Mouse (Mus musculus): ENCODE measurements at regions not wholly inside any gene's neighbourhood (a gene's known extent, or its start where the extent isn't known, plus 50 kb on each side); places are given as distances from the start of the nearest gene placed in this dataset.
A peak's percentile ranks its signal among the peaks of the same experiment; 100 is the strongest.

DNA sequence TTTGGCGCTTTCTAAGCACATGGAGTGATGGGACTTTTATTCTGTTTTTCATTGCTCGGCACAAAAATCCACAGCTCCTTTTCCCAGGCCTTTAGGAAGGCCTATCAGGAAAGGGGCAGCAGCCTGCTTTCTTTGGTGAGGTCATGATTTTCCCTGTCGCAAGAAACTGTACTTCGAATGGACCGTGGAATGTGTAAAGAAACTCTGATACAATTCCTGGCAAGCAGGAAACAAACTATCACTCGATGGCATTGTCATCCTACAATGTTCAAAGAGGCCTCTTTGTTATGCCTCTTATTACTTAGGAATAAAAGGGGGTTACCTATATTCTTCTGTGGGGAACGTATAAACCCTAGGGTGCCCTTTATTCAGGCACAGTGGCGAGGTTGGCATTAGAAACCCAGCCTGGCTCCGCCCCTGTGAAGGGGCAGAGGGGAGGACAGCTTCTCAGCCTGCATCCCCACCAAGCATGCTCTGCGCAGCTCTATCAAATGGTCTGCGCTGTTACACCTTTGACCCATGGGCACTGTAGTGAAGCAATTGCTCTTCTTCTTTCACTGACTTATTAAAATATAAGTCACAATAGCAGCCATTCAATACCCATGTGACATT is 246.5 kb downstream of the Irs2 start:
- Histone ChIP-seq H3K27me3 (ENCODE audit: poor library complexity, severe bottlenecking) (peaks cover 16% of the 10 kb centered on the region; the same call in 1 of the 2 replicates), H3K4me3 (peak overlapping the region; percentile 35; the same call in 1 of the 2 replicates), H3K27ac (peak overlapping the region; percentile 95), H3K4me1 (peaks cover 44% of the 10 kb centered on the region), H3K36me3 (replicated peaks) (no peaks in the 10 kb centered on the region), H3K9me3 (no peaks in the 10 kb centered on the region)
- 38% methylated on average over 11 of the region's 11 CpGs for WGBS
- DNase-seq (ENCODE audit: extremely low spot score, low spot score): no peak

DNA sequence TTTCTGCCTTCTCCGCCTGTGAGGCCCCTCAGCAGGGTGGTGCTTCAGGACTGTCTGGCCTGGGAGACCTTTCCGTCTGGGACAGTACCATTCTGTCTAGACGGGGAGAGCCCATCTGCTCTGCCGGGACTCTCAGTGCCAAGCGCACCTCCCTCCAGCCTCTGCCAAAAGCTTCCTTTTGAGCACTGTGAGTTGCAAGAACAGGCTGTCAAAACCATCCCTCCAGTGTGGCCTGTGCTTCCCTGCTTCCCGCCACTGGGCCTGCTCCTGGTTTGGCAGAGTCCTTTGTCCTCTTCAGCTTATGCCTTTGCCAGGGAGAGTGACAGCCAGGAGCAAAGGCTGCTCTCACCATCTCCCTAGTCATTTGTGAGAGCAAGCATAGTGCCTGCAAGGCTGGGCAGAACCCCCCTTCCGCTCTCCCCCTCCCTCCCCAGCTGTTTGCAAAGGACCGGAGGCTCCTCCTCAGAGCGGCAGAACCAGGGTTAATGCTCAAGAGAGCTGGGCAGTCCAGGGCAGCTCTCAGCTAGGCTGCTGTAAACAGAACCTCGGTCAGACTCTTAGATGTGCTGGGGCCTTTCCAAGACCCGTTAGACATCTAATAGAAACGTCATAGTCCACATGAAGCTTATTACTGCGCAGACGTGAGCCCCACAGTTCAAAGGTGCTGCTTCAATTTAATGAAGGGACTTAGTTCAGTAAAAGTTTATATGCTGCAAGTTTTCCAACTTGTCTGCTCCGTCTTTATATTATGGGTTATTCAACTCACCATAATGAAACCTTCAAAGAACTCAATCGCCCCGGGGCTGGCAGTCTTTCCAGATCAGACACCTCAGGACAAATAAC is 247.2 kb downstream of the Irs2 start:
- no peaks in the 10 kb centered on the region for H3K36me3 ChIP-seq (replicated peaks)
- H3K4me1 ChIP-seq: peaks cover 44% of the 10 kb centered on the region
- peak; percentile 86 for DNase-seq (ENCODE audit: extremely low spot score, low spot score)
- peaks cover 16% of the 10 kb centered on the region; the same call in 1 of the 2 replicates for H3K27me3 ChIP-seq (ENCODE audit: poor library complexity, severe bottlenecking)
- H3K9me3 ChIP-seq: no peaks in the 10 kb centered on the region
- H3K4me3 ChIP-seq: peak overlapping the region; percentile 35
- WGBS: 6% methylated on average over 17 of the region's 17 CpGs
- H3K27ac ChIP-seq: peak overlapping the region; percentile 95

DNA sequence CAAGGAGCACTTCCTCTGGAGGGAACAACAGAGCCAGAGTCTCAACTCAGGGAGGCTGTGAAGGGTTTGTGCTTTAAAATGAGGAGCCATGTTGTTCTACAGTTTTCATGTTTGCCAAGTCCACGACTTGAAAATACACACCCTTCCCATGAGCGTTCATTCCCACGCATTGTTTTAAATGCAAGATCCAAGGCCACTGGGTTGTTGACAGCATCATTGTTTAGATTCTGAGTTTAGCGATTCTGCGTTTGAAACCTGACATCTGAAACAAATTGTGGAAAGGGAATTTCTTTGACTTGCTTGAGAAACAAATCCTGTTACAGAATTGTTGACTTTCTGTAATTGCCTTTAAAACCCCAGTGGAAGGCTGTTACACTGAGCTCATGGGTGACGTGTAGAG is 248.0 kb downstream of the Irs2 start:
- peak overlapping the region; percentile 95 for H3K27ac ChIP-seq
- H3K36me3 ChIP-seq (replicated peaks): no peaks in the 10 kb centered on the region
- DNase-seq (ENCODE audit: extremely low spot score, low spot score): no peak
- peak overlapping the region; percentile 35; the same call in 1 of the 2 replicates for H3K4me3 ChIP-seq
- no peaks in the 10 kb centered on the region for H3K9me3 ChIP-seq
- peaks cover 13% of the 10 kb centered on the region; the same call in 1 of the 2 replicates for H3K27me3 ChIP-seq (ENCODE audit: poor library complexity, severe bottlenecking)
- H3K4me1 ChIP-seq: peaks cover 44% of the 10 kb centered on the region
- WGBS: 64% methylated on average over 6 of the region's 6 CpGs

DNA sequence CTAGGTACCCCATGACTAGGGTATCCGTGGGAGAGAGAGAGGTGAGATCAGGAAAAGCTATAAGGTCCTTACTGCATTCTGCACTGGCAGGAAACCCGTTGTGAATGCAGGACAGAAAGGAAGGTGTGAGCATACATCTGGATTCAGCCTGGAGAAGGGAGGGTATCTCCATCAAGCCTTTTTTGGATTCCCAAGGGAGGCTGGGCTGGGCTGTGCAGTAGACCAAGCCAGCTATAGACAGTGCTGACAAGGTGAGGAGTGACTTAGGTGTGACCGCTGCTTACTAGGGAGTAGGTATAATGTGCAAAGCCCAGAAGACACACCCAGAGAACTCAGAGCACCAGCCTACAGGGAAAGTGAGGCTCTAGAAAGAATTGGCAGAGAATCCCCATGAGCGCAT is 250.1 kb downstream of the Irs2 start:
- H3K27ac ChIP-seq: no peak overlapping the region
- no peak for DNase-seq (ENCODE audit: extremely low spot score, low spot score)
- WGBS: 85% methylated on average over 4 of the region's 4 CpGs

DNA sequence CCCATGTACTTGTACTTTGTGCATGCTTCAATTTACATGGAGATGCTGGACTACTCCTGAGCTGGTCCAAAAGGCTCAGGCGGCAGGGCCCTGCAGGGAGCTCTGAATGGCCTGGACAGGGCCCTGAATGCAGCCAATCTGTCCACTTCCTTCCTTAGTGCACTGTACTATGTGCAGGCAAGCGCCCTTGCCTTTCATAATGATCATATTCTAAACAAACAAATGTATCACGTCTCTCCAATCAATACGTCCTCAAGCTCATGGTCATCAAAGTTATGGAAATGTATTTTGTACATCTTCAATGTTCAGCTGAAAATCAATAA is 253.3 kb downstream of the Irs2 start:
- H3K4me3 ChIP-seq: no peak overlapping the region
- no peaks in the 10 kb centered on the region for H3K9me3 ChIP-seq
- no peak for DNase-seq (ENCODE audit: extremely low spot score, low spot score)
- peaks cover 9% of the 10 kb centered on the region; the same call in 1 of the 2 replicates for H3K27me3 ChIP-seq (ENCODE audit: poor library complexity, severe bottlenecking)
- peaks cover 30% of the 10 kb centered on the region for H3K4me1 ChIP-seq
- H3K36me3 ChIP-seq (replicated peaks): no peaks in the 10 kb centered on the region
- H3K27ac ChIP-seq: peak overlapping the region; percentile 56; the same call in 1 of the 2 replicates
- 87% methylated on average over 4 of the region's 4 CpGs for WGBS

More for the DNA sequence above, 250.1 kb downstream of the Irs2 start:
- H3K9me3 ChIP-seq: no peaks in the 10 kb centered on the region
- peaks cover 60% of the 10 kb centered on the region for H3K4me1 ChIP-seq
- peaks cover 13% of the 10 kb centered on the region; the same call in 1 of the 2 replicates for H3K27me3 ChIP-seq (ENCODE audit: poor library complexity, severe bottlenecking)
- H3K4me3 ChIP-seq: no peak overlapping the region
- no peaks in the 10 kb centered on the region for H3K36me3 ChIP-seq (replicated peaks)

DNA sequence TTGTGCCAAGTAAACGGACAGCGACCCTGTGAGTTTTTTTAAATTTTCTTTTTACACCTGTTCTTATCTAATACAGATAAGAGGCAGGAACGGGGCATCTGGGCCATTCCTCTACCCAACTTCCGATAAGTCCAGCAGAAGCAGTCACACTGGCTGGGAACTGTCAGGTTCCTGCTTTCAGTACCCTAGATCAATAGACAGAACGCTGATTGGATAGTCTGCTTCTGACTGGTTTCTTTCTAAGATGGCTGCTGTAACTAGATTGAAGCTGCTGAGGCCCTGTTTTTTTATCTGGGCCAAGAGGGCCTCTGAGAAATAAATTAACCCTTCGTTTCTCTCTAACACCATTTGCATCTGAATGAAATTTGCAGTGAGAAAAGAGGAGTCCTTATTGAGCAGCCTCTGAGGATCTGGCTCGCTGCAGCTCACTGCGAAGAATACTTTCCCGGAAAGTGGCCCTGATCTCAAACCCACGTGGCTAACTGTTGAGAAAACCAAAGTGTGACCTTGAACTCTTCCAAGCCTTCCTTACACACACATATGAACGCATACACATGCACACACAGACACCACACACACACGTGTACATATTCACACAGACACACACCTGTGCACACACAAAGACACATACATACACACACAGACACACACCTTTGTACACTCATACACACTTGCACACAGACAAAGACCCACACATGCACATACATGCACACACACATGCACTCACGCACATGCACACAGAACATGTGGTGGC is 253.8 kb downstream of the Irs2 start:
- H3K36me3 ChIP-seq (replicated peaks): no peaks in the 10 kb centered on the region
- H3K4me3 ChIP-seq: no peak overlapping the region
- peaks cover 26% of the 10 kb centered on the region for H3K4me1 ChIP-seq
- H3K27me3 ChIP-seq (ENCODE audit: poor library complexity, severe bottlenecking): peaks cover 9% of the 10 kb centered on the region; the same call in 1 of the 2 replicates
- H3K9me3 ChIP-seq: no peaks in the 10 kb centered on the region
- peak overlapping the region; percentile 56; the same call in 1 of the 2 replicates for H3K27ac ChIP-seq
- WGBS: 73% methylated on average over 13 of the region's 13 CpGs
- DNase-seq (ENCODE audit: extremely low spot score, low spot score): no peak

DNA sequence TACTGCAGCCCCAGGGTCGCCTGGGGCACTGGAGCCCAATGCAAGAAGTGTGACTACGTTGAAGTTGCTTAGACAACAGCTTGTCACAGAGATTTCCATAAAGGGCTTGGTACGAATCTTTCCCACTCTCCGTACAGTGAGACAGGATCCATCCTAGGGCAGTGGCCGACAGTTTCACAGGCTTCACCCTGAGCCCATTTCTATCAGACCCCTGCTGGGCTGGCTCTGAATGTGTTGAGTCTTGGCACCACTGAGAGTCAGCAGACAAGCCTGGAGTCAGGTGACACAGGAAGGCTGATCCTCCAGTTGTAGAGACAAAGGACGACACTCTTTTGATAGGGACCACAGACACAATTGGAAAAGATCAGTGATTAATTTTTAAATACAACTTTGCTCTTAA is 255.2 kb downstream of the Irs2 start:
- Histone ChIP-seq H3K4me3 (no peak overlapping the region), H3K9me3 (no peaks in the 10 kb centered on the region), H3K27ac (no peak overlapping the region; the same call in 1 of the 2 replicates), H3K36me3 (replicated peaks) (no peaks in the 10 kb centered on the region), H3K4me1 (peaks cover 21% of the 10 kb centered on the region), H3K27me3 (ENCODE audit: poor library complexity, severe bottlenecking) (peaks cover 7% of the 10 kb centered on the region; the same call in 1 of the 2 replicates)
- no peak for DNase-seq (ENCODE audit: extremely low spot score, low spot score)
- 72% methylated on average over 6 of the region's 6 CpGs for WGBS

DNA sequence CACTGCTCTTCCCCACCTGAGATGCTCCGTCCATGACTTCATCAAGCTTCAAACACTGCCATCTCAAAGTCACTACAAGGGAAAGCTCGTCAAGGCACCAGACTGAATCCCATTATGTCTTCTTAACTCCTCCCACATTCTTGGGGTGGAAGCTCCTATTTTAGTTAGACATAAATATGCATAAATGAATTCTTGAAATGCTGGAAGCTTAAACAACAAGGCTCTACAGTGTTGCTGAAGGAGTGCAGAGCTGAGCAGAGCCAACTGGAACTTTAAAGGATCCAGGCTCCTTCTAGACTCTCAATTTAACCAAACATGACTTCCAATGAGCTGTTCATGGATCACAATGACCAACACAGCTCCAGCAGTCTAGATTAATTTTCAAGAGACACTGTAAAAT is 261.1 kb downstream of the Irs2 start:
- 82% methylated on average over 2 of the region's 2 CpGs for WGBS
- peaks cover 9% of the 10 kb centered on the region for H3K4me1 ChIP-seq
- H3K9me3 ChIP-seq: no peaks in the 10 kb centered on the region

DNA sequence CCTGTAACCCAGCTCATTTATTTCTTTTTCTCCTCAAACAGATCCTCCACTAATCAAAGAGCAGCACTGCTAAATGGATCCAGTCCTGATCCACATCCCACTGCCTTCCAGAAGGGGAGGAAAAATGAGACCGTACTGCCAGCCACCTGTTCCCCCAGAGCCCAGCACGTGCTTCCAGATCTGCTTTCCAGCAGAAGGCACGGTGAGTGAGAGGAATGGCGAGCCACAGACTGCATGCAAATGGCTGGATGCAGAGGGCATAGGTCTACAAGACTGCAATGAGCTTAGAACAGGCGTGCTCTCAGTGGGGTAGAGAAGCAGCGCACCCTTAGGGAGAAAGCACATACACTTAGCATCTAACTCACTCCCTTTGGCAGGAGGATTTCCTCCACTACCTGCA is 265.0 kb downstream of the Irs2 start:
- 0 out of 2 replicates have a peak, but pooled peaks cover 4% of the 10 kb centered on the region for H3K27me3 ChIP-seq (ENCODE audit: poor library complexity, severe bottlenecking)
- peaks cover 21% of the 10 kb centered on the region for H3K4me1 ChIP-seq
- WGBS: 81% methylated on average over 6 of the region's 6 CpGs
- H3K27ac ChIP-seq: 0 out of 2 replicates have a peak overlapping the region, but pooled peaks have one; percentile 13
- H3K36me3 ChIP-seq (replicated peaks): no peaks in the 10 kb centered on the region
- H3K4me3 ChIP-seq: no peak overlapping the region
- no peaks in the 10 kb centered on the region for H3K9me3 ChIP-seq
- DNase-seq (ENCODE audit: extremely low spot score, low spot score): no peak

More for the DNA sequence above, 261.1 kb downstream of the Irs2 start:
- Histone ChIP-seq H3K27me3 (ENCODE audit: poor library complexity, severe bottlenecking) (0 out of 2 replicates have a peak, but pooled peaks cover 4% of the 10 kb centered on the region), H3K4me3 (no peak overlapping the region), H3K36me3 (replicated peaks) (no peaks in the 10 kb centered on the region), H3K27ac (no peak overlapping the region)
- DNase-seq (ENCODE audit: extremely low spot score, low spot score): no peak

DNA sequence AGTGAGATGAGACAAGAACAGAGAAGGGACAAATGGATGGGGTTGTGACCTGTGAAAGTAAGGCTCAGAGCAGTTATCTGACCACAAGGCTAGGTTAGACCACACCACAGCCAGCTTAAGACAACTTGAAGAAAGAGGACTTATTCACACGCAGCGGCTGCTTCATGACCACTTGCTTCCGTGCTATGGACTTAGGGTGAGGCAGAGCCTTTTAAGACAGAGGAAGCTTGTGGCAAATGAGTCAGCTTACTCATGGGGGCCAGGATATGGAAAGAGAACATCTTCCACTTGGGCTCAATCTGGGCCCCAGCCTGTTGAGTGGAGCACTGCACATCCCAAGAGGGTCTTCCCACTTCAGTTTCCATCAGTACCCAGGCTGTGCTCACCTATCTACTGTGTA is 267.4 kb downstream of the Irs2 start:
- peaks cover 20% of the 10 kb centered on the region for H3K4me1 ChIP-seq
- 0 out of 2 replicates have a peak, but pooled peaks cover 10% of the 10 kb centered on the region for H3K27me3 ChIP-seq (ENCODE audit: poor library complexity, severe bottlenecking)
- WGBS: 100% methylated on average over 3 of the region's 3 CpGs
- H3K27ac ChIP-seq: peak overlapping the region; percentile 26; the same call in 1 of the 2 replicates
- no peak overlapping the region for H3K4me3 ChIP-seq
- H3K9me3 ChIP-seq: no peaks in the 10 kb centered on the region
- no peak for DNase-seq (ENCODE audit: extremely low spot score, low spot score)
- H3K36me3 ChIP-seq (replicated peaks): no peaks in the 10 kb centered on the region

DNA sequence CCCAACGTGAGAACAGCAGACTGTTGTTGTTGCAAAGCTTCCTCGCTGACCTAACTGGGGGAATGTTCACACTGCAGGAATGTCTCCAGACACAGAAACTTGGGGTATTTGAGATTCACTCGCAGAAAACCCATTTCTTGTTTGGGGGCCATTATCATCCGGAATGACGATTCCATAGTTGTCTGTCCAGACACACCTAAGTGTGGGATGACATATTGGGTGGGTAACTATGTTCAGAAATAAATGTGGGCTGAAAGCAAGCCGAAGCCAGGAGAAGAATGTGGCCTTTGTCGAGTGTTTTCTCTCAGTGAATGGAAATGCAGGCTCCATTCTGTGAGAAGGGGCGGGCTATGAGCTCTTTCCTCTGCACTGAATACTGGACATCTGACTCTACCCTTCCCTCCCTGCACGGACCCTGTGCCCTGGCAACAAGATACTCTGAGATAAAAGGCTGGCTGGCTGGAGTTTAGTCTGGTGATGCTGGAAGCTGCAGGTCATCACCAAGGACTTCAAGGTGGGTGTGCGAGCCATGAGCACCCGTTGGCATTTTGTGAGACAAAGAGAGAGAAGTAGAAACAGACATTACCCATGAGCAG is 269.7 kb downstream of the Irs2 start:
- Histone ChIP-seq H3K4me1 (peaks cover 25% of the 10 kb centered on the region), H3K9me3 (no peaks in the 10 kb centered on the region), H3K4me3 (no peak overlapping the region), H3K27me3 (ENCODE audit: poor library complexity, severe bottlenecking) (0 out of 2 replicates have a peak, but pooled peaks cover 10% of the 10 kb centered on the region), H3K27ac (peak overlapping the region; percentile 75), H3K36me3 (replicated peaks) (no peaks in the 10 kb centered on the region)
- WGBS: 51% methylated on average over 11 of the region's 11 CpGs
- no peak for DNase-seq (ENCODE audit: extremely low spot score, low spot score)

DNA sequence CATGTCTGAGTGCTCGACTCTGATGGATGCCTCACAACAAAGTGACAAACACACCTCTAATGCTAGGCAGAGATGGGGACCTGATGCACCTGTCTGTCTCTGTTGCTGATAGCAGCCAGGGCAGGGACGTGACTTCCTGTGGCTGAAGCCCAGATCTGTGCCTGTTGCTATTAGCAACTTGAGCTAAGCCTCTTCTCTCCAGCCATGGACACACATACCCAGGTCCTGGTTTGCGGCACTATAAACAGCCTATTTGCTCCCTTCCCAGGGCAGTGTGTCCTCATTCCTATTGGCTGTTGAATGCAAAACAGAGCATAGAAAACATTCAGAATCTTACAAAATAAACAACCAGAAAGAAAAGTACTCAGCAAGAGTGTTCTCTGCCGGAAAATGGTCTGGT is 273.5 kb downstream of the Irs2 start:
- H3K9me3 ChIP-seq: 0 out of 2 replicates have a peak, but pooled peaks cover 5% of the 10 kb centered on the region
- WGBS: 73% methylated on average over 4 of the region's 4 CpGs
- no peaks in the 10 kb centered on the region for H3K36me3 ChIP-seq (replicated peaks)
- DNase-seq (ENCODE audit: extremely low spot score, low spot score): no peak
- H3K27me3 ChIP-seq (ENCODE audit: poor library complexity, severe bottlenecking): 0 out of 2 replicates have a peak, but pooled peaks cover 6% of the 10 kb centered on the region
- H3K27ac ChIP-seq: no peak overlapping the region
- H3K4me1 ChIP-seq: peaks cover 25% of the 10 kb centered on the region
- no peak overlapping the region for H3K4me3 ChIP-seq
